Comparison of ENCODE assay signal across 8 mouse cellular contexts in the genomic region with DNA sequence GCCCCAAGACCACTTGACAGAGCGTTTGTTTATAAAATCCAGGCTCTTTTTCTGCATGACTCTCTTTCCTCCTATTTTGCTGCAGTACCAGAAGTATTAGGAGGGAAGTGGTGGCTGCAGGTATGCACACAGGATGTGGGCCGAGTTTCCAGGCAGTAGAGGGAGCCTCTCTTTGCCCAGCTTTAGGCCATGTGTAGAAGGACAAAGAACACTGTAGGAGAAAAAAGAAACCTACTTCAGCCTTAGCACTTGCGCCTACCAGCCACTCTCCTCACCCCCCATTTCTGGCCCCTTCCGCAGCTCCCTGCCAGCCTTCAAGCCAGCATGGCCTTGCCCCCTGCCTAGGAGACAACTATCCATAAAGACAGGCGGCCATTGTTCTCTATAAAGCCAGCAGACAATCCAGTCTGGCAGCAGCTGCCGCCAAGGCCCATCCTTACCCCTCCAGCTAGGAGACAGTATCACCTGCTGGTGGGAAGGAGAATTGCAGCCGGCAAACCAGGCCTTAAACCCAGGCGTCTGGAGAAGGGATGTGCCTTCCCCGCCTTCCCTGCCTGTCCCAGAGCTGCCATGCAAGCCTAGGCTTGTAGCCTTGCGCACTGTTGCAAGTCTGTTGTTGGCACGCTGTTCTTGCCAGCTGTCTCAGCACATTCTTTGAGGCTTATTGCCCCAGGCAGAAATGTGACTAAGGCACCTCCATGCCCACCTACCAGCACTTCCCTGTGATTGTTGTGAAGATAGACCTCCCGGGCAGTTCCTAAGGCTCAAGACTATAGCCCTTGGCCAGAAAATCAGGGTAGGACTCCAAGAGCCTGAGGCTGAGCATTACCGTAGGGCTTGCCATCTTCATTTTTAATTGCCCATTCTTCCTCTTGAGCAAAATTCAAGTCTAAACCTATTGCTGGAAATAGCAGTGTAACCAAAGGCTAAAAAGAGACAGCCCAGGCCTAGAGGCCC. TPM values are rescaled to one million over a fixed set of nuclear protein-coding genes. Genes with fewer than 3 reads are reported as not detected.
DNase-seq lines count a peak whose midpoint lies in the region; ATAC-seq lines count a peak whose summit lies in the region.

No protein-coding gene starts in this region.

- no peaks in the 10 kb centered on the region for H3K9me3 ChIP-seq in hindbrain, embryonic 11.5 days (ENCODE audit: control insufficient read depth, low read length)

- no peaks in the 10 kb centered on the region for H3K27me3 ChIP-seq in hindbrain, embryonic 11.5 days (ENCODE audit: control insufficient read depth, insufficient read depth, low read length)

- H3K4me2 ChIP-seq in hindbrain, embryonic 11.5 days (replicated peaks; ENCODE audit: low read depth, low read length) = no peak overlapping the region

- peaks cover 10% of the 10 kb centered on the region for H3K36me3 ChIP-seq in hindbrain, embryonic 11.5 days (ENCODE audit: control insufficient read depth, insufficient read depth, low read length)

- 37% methylated on average over 13 of the region's 13 CpGs for WGBS in hindbrain, embryonic 11.5 days

- no peak overlapping the region for H3K4me3 ChIP-seq in hindbrain, embryonic 11.5 days (ENCODE audit: low read depth, low read length)

- peak; percentile 86 for DNase-seq in MN1 (ENCODE audit: low spot score)
- peak; percentile 66 for DNase-seq in cerebellum, adult 8-10 months
- DNase-seq in hindbrain, embryonic 11.5 days (ENCODE audit: low spot score) = peak; percentile 90
- peak; percentile 66 to 73 for DNase-seq in layer of hippocampus, postnatal 25 days (ENCODE audit: extremely low spot score in 1 of 2, low spot score in 1 of 2)
- DNase-seq in lung, postnatal 25 days (ENCODE audit: low spot score) = peak; percentile 87
- peak; percentile 95 for DNase-seq in retina, postnatal 1 day
- peak; percentile 73 to 85 for DNase-seq in urinary bladder, adult 18-20 months (ENCODE audit: low spot score in 2 of 2)

- peak overlapping the region; percentile 70 for H3K27ac ChIP-seq in hindbrain, embryonic 11.5 days (ENCODE audit: low read depth, low read length)

- H3K4me1 ChIP-seq in hindbrain, embryonic 11.5 days (replicated peaks; ENCODE audit: control insufficient read depth, insufficient read depth, low read length) = no peaks in the 10 kb centered on the region

- ATAC-seq in frontal cortex, adult (ENCODE audit: low TSS enrichment) = peak; percentile 41
- ATAC-seq in hindbrain, embryonic 11.5 days (ENCODE audit: low FRiP score) = peak; percentile 96

- H3K9ac ChIP-seq in hindbrain, embryonic 11.5 days (ENCODE audit: low read depth, low read length) = no peak overlapping the region

RNA-seq across cellular contexts. Expression of a gene that starts 15.7 kb away (rescaled TPM):
- 10.9 and 17.6 TPM in 2 replicates for polyA plus RNA-seq in hindbrain, embryonic 11.5 days (2014; fragmentation: Nextera tagmentation; extraction: Ambion mirVana)
- total RNA-seq in layer of hippocampus, postnatal 25 days (2021) = 10 to 100 TPM; 43.2 to 44.0 TPM

RNA-seq across cellular contexts. Expression of a gene that starts 41.3 kb away (rescaled TPM):
- polyA plus RNA-seq in hindbrain, embryonic 11.5 days (2014; fragmentation: Nextera tagmentation; extraction: Ambion mirVana) = 1.1 and 2.2 TPM in 2 replicates
- 1 to 10 TPM in 1 of 2 experiments, under 1 TPM in 1; 0.52 to 1.6 TPM for total RNA-seq in layer of hippocampus, postnatal 25 days (2021)

RNA-seq across cellular contexts. Expression of a gene that starts 41.4 kb away (rescaled TPM):
- 56.9 and 57.9 TPM in 2 replicates for polyA plus RNA-seq in hindbrain, embryonic 11.5 days (2014; fragmentation: Nextera tagmentation; extraction: Ambion mirVana)
- 10 to 100 TPM; 61.5 to 70.4 TPM for total RNA-seq in layer of hippocampus, postnatal 25 days (2021)

RNA-seq across cellular contexts. Expression of a gene that starts 48.1 kb away (rescaled TPM):
- not detected in 2 replicates for polyA plus RNA-seq in hindbrain, embryonic 11.5 days (2014; fragmentation: Nextera tagmentation; extraction: Ambion mirVana)
- not detected for total RNA-seq in layer of hippocampus, postnatal 25 days (2021)
